Mouse (Mus musculus) layer of hippocampus, postnatal 10 days (tissue): ENCODE results near the gene Scaf8. TPM values are rescaled to one million over a fixed set of nuclear protein-coding genes. Genes with fewer than 3 reads are reported as not detected.

Experiments
- DNase-seq, 2 experiments: peaks; one replicate each; pipeline ENCODE4 v3.0.0; 2021; ENCODE audit warnings: low spot score in 2 of 2
- total RNA-seq, 2 experiments: library from RNA; stranded (reverse); gene quantifications; 2 replicates each; pipeline ENCODE4 v1.2.3; 2021

Scaf8 gene
- total RNA-seq, 2 experiments from 2014 or later = 58.0 to 60.2 TPM

DNA sequence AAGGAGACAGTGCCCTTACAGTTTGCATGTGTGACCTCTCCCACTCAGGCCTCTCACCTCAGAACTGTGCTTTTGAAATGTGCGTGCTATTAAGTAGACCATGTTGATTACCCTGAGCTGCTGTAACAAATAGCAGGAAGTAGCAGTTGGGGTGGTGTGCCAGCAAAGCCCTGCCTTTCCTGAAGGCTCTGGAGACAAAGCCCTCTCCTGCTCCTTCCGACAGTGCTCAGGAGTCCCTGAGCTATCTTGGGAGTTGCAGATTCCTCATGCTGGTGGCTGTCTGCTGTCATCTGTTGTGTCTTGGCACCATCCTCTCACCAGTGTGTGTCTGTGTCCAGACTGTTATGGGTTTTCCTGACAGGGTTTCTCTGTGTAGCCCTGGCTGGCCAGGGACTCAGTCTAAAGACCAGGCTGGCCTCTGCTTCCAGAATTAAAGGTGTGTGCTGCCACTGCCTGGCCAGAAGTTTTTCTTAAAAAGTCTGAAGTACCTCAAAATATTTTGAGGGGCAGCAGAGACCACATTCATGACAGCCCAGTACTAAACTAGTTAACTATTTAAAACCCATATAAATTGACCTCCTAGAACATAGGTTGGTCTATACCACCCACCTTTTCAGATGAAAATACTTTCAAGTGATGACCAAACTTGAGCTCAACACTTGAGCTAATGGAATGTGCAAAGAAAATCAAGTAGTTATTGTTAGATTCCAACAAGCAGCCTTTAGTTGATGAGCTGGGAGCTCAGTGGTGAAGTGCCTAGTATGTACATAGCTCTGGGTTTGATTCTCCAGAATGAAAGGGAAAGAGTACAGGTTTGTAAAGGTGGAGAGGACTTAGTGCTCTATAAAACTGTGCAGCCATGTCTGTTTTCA, 92.0 kb downstream of the Scaf8 start:
- DNase-seq = no peak

DNA sequence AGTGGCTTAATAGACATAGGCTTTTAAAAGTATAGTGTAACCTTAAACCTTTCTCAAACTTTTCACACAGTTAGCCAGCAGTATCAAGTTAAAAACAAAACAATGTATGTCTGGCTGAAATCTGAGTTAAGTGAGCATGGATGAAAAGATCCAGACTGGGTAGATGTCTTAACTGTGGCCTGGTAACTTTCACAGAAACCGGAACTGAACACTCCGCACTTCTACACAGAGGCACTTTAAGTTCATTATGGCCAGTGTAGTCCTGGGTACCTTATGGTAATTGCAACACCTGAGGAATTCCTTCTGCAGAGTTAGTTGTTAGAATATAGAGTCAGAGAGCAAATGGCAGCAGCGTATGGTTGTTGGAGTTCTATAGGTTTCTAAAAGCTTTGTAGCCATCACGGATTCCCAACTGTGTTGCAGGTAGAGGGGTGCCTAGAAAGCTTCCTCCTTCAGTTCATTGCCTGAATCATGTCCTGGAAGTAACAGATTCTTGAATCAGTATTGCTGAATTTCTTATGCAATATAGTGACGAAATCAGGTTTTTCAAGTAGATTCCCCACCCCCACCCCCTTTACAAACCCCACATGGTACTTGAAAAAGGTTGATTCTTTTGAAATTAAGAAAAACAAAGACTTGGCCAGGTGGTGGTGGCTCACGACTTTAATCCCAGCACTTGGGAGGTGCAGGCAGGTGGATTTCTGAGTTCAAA, 92.9 kb downstream of the Scaf8 start:
- no peak for DNase-seq

DNA sequence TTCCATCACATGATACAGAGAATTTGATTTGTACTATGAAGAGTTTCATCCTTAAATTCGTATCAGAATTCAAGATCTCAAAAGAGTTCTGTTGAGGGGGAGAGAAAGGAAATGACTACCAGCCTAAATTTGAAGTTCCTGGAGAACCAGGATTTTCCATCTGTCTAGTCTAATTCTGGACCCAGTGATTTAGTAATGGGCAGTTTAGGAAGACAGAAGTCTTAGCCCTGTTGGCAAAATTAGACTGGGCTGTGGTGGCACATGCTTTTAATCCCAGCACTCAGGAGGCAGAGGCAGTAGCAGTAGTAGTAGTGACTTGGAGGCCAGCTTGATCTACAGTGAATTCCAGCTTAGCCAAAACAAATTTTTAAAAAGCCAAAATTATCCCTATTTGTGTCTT, 93.7 kb downstream of the Scaf8 start:
- no peak for DNase-seq

DNA sequence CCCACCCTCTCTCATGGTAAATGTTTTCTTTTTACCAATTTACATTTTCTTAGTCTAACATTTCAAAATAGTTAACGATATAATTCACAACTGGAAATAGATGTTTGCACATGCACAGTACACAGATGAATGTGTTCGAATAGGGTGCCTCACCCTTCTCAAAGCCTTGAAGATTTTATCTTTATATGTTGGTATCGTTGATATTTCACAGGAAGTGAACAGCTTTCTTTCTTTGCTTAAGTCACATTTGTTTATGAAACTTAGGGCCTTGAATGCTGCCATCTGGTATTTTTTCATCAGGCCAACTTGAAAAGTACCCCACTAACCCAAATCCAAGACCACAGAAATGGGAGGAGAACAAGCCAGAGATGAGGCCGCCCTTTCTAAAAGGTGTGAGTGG, 94.8 kb downstream of the Scaf8 start:
- DNase-seq = no peak

DNA sequence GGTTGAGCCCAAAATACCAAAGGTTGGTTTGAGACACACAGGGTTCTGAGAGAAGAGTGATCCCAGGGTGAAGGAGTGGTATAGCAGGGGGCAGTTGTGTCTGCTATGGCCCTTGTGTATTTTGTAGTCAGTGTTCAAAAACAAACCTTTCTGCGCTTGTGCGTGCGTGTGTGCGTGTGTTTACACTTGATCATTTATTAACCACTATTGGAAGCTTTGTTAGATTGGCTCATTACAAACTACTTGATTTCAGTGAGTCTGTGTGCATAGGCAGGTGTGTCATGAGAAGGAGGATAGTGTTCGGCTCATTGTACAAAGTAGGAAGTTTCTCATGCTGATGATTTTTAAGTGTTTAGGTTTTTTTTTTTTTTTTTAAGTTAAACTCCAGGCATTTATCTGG, 95.4 kb downstream of the Scaf8 start:
- no peak for DNase-seq

DNA sequence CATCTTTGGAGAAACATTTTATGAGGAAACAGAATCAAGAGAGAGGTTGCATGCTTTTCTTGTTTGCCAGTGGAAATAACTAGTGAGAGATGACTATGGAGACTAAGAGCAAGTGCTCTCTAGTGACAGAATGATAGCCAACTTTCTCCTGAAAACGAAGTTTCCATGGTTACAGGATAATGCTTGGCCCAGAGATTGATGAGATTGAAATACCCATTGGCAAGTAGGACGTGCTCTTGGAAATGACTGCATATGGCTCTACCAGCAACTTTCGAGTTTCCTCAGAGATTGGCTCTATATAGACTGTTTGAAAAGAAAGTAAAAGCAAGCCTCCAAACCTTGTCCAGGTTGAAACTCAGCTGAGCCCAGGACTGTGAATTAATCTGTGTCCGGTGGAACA, 97.3 kb downstream of the Scaf8 start:
- DNase-seq = no peak

DNA sequence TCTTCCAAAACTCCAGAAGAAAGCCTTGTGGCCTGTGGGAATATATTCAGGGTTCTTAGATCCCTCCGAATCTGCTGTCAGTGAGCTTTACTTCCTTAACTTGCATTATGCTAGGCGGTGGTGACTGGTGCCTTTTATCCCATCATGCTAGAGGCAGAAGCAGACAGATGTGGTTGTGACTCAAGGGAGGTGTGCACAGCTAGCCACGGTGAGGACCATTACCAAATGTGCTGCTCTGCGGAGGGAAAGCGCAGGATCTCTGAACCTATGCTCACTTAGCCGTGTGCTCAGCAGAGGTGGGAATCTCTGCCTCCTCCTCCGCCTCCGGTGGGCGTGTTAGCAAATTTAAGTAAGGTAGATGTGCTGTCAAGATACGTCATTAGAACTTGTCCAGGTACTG, 98.1 kb downstream of the Scaf8 start:
- no peak for DNase-seq

DNA sequence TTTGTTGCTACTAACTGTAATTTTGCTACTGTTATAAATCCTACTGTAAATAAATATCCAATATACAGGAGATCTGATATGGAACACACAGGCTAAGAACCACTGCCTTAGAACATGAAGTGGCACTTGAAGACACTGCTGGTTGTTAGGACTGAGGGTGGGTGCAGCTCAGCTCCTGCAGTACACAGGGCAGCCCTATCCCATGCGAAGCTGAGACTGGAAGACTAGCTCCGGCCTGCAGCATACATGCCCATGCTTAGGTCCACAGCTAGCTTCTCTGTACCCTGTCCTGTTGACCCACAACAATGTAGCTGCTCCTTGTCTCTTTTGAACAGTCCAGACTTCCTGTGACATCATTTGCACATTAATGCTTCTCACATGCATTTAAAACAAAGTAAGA, 100.1 kb downstream of the Scaf8 start:
- DNase-seq = no peak

DNA sequence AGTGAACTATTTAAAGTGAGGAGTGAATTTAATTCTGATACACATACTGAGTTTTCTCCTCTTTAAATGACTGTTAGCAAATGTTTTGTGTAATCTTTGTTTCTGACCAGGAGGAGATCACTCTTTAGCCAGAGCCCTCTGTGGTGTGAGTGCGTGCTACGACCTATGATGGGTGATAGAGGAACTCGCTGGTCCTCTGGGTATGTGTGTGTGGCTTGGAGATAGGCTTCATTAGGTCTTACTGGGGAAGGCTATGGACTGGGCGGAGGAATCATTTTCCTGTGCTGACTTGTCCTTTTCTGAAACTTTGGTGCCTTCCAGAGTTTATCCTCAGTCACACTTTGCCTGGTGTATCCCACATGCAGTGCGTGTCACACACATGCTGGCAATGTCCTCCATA, 102.3 kb downstream of the Scaf8 start:
- no peak for DNase-seq

DNA sequence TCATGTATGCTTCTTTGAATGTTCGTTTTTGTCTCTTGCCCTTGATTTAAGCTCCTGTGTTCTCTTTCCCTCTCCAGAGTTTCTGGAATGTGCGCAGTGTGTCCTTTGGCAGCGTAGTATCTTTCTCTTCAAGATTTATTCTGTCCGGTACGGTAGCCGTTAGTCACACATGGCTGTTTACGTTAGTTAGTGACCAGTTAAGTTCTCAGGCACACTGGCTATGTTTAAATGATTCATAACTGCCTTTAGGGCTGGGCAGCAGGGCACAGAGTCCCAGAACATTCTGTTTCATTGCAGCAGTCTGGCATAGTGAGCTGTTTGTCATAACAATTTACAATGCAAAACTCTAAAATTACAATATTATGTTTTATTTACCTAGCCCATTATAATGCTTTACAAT, 103.6 kb downstream of the Scaf8 start:
- no peak for DNase-seq

DNA sequence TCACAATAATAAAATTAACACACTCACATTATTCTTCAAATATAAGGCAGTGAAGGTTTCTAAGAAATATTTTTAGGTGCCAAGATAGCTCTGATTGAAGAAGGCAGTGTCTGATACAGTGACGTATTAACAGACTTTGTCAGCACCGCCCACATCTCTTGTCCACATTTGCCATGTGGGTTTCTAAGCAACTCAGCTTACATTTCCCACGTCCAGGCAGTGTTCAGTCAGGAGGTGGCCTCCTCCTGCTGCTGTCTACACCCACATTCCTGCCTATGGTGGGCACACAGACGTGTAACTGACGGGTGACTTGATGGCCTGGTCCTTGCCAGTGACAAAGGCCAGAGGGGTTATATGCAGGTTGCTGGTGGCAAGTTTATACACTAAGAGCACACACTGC, 104.1 kb downstream of the Scaf8 start:
- DNase-seq = no peak

DNA sequence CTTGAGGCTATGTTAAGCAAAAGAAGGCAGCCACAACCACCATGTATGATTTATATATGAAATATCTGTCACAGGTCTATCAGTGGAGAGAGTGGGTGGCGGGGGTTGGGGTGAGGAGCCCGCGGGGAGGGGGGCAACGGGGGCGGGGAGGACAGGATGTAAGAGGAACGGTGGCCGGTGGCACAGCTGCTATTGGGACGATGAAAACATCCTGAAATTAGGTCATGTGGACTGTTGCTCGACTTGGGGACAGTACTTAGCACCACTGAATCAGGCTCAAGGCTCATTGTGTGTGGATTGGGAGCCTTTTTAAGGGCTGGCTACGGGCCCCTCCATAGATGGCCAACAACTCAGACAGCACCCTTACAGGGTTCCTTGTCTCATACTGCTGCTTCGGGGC, 105.4 kb downstream of the Scaf8 start:
- no peak for DNase-seq

DNA sequence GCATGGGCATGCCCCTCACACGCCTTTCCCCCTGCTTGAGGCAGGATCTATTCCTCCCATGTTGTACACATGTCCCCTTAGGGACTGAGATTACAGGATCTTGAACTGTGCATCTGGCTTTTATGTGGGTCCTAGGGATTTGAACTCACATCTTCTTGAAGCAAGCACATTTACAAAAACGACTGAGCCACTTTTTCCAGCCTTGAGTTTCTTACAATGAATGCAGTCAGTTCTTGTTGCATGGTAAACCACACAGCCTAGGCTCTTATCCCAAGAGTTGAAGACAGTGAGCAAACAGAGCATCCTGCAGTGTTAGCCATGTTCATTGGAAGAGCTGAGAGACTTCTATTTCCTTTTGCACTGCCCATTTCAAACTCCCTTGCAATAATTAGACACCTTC, 108.3 kb downstream of the Scaf8 start:
- DNase-seq = no peak

DNA sequence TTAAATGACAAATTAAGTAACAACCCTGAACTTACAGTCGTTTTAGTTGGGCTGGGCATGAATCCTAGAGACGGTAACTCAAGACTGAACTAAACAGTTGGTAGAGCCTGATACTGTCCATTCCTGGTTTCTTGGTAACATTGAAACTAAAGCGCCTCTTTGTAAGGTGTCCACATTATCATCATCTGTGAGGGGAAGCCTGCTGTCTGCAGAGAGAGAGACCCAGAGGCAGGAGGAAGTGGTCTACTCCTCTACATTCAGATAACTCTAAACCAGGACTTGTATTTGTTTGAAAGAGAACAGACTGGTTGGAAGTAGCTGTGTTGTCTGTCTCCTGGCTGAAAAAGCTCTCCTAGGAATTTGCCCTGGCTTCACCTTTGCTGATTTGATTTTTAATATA, 108.9 kb downstream of the Scaf8 start:
- DNase-seq = no peak

DNA sequence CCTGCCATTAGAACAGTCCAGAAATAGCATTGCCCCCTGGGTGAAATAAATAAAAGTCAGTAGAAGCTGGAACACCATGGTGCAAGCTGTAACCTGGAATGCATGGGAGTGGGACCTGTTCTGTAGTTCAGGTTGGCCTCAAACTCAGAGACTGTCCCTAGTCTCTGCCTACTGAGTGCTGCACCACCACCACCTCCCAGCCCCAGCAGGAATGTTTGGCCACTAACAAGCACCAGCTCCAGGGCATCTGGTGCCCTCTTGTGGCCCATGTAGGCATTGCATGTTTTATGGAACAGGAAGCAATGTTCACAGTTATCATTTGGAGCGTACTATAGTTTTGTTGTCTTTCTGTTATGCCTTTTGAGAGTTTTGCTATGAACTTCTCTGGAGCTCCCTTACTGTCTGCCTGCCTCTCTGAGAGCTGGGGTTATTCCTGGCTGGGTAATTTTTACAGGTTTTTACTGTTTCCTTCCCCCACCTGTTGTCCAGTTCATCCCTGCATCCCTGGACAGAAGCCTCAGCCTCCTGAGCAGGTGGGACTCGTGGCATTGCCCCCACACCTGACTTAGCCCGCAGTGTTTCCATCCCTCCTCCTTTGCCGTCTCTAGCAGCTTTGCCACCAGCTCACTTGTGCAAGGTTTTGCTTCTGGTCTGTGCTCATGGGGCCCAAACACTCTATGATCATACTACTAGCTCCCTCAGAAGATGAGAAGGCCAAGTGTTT, 109.8 kb downstream of the Scaf8 start:
- peak; percentile 94 to 95 for DNase-seq

DNA sequence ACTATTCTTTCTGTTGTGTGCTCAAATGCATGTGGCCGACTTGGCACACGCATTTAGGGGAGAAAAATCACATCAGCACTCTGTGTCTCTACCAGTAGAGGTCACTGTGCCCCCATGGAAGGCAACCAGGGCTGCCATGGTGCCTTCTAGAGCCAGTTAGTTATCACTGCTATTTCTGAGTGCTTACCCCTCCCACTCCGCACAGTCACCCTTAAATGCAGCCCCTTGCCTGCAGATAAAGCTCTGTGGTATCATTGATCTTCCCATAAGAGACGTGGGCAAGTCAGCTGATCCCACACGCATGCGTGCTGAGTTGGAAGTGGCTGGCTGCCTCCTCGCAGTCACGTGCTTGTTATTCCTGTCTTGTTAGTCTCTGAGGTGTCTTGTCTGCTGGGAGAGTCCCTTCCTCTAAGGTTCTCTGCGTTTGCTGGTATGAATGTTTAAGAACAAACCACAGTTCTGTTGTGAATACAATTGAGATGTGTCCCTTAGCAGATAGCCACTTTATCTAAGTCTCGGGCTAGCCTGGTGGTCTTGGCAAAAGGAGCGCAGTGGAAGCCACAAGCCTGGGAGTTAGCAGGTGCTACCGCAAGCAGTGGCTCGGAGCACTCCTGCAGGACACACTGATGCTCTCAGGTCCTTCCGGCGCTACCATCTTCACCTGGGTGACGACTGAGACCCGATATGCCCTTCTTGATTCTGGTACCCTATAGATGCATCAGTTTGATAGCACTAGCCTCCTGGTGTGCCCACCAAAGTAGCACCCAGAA, 115.6 kb downstream of the Scaf8 start:
- DNase-seq = peak; percentile 77

DNA sequence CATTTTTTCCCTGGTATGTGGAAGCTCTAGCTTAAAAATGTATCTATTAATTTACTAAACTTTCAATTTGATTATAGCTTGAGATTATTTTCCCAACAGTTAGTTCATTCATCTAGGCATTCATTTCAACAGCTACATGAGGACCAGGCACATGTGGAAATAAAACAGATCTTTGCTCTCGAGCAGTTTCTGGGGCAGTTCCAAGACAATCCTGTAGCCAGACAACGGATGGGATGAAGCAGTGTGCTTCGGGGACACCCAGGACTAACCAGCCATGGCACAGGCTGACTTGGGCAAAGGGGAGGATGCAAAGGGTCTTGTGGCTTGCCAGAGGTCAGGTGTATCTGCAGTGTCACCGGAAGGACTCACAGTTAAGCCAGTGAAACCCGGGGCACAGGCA, 117.9 kb downstream of the Scaf8 start:
- no peak for DNase-seq

DNA sequence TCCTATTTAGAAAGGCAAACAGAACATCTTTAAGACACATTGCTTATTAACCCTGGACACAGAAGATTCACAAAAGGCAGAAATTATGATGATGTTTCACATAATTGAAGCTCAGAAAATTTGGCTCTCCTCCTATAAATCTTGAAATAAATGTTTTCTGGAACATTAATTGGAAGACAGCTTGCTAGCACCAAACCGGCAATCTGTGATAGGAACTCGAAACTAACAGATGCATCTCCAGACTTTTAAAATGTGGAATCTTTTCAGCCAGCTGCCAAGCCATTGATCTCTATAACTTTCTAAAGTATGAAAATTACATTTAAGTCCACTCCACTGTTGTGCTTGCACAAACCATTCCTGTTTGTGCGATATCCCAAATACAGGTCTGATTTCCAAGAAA, 128.9 kb downstream of the Scaf8 start:
- no peak for DNase-seq

DNA sequence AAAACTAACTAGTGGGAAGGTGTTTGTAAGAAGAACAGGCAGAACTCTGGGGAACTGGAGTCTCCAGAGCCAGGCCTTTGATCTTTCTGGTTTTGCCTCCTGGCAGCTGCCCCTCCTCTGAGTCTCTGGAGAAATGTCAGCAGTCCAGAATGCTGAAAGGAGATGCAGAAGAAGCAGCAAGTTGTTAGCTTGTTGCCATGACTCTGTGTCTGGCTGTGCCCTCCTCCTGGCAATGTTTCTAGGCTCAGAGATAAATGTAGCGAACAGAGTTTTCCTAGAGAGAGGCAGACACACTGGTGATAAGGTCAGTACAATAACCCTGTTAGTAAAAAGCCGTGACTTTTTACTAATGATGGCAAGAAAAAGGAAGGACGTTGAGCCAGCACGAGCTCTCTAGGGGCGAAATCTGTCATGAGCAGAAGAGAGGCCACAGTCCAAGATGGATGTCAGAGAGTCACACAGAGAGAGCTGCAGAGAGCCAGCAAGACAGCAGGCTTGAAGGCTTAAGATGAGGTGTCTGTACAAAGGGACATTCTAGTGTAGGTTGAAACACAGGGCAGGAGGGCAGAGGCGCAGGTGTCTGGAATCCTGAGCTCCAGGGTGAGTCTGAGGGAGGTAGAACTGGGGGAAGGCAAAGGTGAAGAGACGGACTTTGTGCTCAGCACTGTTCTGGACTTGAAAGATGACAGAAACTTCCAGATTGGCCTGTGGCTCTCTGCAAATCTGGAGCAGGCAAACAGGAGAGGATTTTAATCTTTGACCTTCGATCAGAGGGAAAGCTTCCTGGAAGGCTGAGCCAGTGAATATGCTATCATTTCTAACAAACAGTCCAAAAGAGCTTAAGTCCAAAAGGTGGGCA, 130.3 kb downstream of the Scaf8 start:
- no peak for DNase-seq

DNA sequence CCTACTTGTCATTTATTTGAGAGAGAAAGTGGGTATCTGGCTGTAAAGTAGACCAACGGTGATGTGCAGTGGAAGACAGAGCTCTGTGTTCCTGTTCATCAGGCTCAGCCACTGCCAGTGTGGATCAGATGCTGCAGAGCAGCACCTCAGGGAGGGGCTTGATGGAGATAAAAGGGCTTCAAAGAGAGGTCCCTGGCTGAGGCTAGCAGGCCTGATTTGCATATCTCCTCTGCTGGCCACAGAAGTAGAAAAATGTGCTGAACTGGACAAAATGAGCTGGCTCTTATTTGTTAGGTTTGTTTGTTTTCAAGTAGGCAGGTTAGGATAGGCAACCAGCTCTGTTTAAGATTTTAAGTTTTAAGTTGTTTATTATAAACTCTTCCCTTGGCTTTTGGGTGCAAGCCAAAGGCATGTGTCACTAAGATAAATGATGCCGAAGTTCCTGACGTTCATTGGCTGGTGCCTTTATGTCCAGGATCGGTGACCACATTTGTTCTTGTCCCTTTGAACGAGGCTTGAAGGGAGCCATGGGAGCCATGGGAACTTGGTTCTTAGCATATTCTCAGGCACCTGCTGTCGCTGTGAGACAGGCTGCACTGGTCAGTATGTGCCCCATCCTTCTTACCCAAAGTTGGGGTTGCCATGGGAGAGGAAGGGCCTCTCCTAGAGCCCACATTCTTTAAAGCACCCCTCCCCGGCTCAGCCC, 132.0 kb downstream of the Scaf8 start:
- DNase-seq = no peak
